Mouse (Mus musculus): ENCODE measurements around the gene Nckap1. TPM values are rescaled to one million over a fixed set of nuclear protein-coding genes. Genes with fewer than 3 reads are reported as not detected.
A peak's percentile ranks its signal among the peaks of the same experiment; 100 is the strongest.

The Nckap1 gene
- polyA plus RNA-seq, 1 experiment from 2014 or later, result 9.0 TPM

GRCm38 (mm10) chr2:80475831-80476230 lies 105.3 kb downstream of the Nckap1 start:
- H3K9me3 ChIP-seq (replicated peaks; ENCODE audit: control insufficient read depth, low read length), result no peaks in the 10 kb centered on the region
- H3K4me3 ChIP-seq (ENCODE audit: low read depth, low read length), result no peak overlapping the region
- no peaks in the 10 kb centered on the region for H3K27me3 ChIP-seq (ENCODE audit: control insufficient read depth, insufficient read depth, low read depth, low read length)
- no peak for ATAC-seq (ENCODE audit: low read depth)
- WGBS (ENCODE audit: insufficient replicate concordance), result 62% methylated on average over 1 of the region's 1 CpGs
- no peaks in the 10 kb centered on the region for H3K4me1 ChIP-seq (ENCODE audit: control insufficient read depth, low read depth, low read length)
- no peak overlapping the region for H3K9ac ChIP-seq (ENCODE audit: low read depth, low read length)
- no peak overlapping the region for H3K4me2 ChIP-seq (ENCODE audit: low read depth, low read length)
- no peaks in the 10 kb centered on the region for H3K36me3 ChIP-seq (ENCODE audit: control insufficient read depth, insufficient read depth)
- H3K27ac ChIP-seq (ENCODE audit: low read length), result no peak overlapping the region

GRCm38 (mm10) chr2:80474247-80474796 lies 106.9 kb downstream of the Nckap1 start:
- Histone ChIP-seq H3K9ac (ENCODE audit: low read depth, low read length) (no peak overlapping the region), H3K36me3 (ENCODE audit: control insufficient read depth, insufficient read depth) (no peaks in the 10 kb centered on the region), H3K4me3 (ENCODE audit: low read depth, low read length) (no peak overlapping the region), H3K27me3 (ENCODE audit: control insufficient read depth, insufficient read depth, low read depth, low read length) (no peaks in the 10 kb centered on the region), H3K4me1 (ENCODE audit: control insufficient read depth, low read depth, low read length) (no peaks in the 10 kb centered on the region), H3K27ac (ENCODE audit: low read length) (no peak overlapping the region), H3K4me2 (ENCODE audit: low read depth, low read length) (no peak overlapping the region), H3K9me3 (replicated peaks; ENCODE audit: control insufficient read depth, low read length) (no peaks in the 10 kb centered on the region)
- 43% methylated on average over 5 of the region's 5 CpGs for WGBS (ENCODE audit: insufficient replicate concordance)
- no peak for ATAC-seq (ENCODE audit: low read depth)

- Histone ChIP-seq H3K36me3 (ENCODE audit: control insufficient read depth, insufficient read depth) (no peaks in the 10 kb centered on the region), H3K4me3 (ENCODE audit: low read depth, low read length) (no peak overlapping the region), H3K27me3 (ENCODE audit: control insufficient read depth, insufficient read depth, low read depth, low read length) (no peaks in the 10 kb centered on the region), H3K4me1 (ENCODE audit: control insufficient read depth, low read depth, low read length) (no peaks in the 10 kb centered on the region), H3K9me3 (replicated peaks; ENCODE audit: control insufficient read depth, low read length) (no peaks in the 10 kb centered on the region), H3K27ac (ENCODE audit: low read length) (no peak overlapping the region), H3K4me2 (ENCODE audit: low read depth, low read length) (no peak overlapping the region), H3K9ac (ENCODE audit: low read depth, low read length) (no peak overlapping the region)
- 32% methylated on average over 16 of the region's 16 CpGs for WGBS (ENCODE audit: insufficient replicate concordance)
- ATAC-seq (ENCODE audit: low read depth), result no peak
These were observed 115.0 kb downstream of the Nckap1 start for GRCm38 (mm10) chr2:80465991-80466821.

GRCm38 (mm10) chr2:80461827-80462226 lies 119.4 kb downstream of the Nckap1 start:
- no peak overlapping the region for H3K4me2 ChIP-seq (ENCODE audit: low read depth, low read length)
- H3K27ac ChIP-seq (ENCODE audit: low read length), result no peak overlapping the region
- no peaks in the 10 kb centered on the region for H3K4me1 ChIP-seq (ENCODE audit: control insufficient read depth, low read depth, low read length)
- H3K9ac ChIP-seq (ENCODE audit: low read depth, low read length), result no peak overlapping the region
- WGBS (ENCODE audit: insufficient replicate concordance), result 41% methylated on average over 8 of the region's 8 CpGs
- no peak for ATAC-seq (ENCODE audit: low read depth)
- H3K4me3 ChIP-seq (ENCODE audit: low read depth, low read length), result no peak overlapping the region
- H3K36me3 ChIP-seq (ENCODE audit: control insufficient read depth, insufficient read depth), result no peaks in the 10 kb centered on the region
- no peaks in the 10 kb centered on the region for H3K27me3 ChIP-seq (ENCODE audit: control insufficient read depth, insufficient read depth, low read depth, low read length)
- no peaks in the 10 kb centered on the region for H3K9me3 ChIP-seq (replicated peaks; ENCODE audit: control insufficient read depth, low read length)

MicroRNAs within 50 kb of the gene (microRNA counts, 519-probe panel; counts per million panel counts)
- microRNA mmu-miR-684, result 2,396 counts per million, percentile 58 among the panel's probes with 10 or more counts

Small RNAs within 50 kb of the gene (microRNA-seq; reads per million reads assigned to microRNA genes)
- not detected for gene Mir684-1

Other genes starting within 250 kb of the Nckap1 start
- gene Frzb, start 133.8 kb downstream of the Nckap1 start, polyA plus RNA-seq (2015; fragmentation: Nextera tagmentation; extraction: Ambion mirVana), result 0.49 and 0.87 TPM in 2 replicates
- 4.2 and 4.3 TPM in 2 replicates for gene Dusp19, start 35.7 kb upstream of the Nckap1 start, polyA plus RNA-seq (2015; fragmentation: Nextera tagmentation; extraction: Ambion mirVana)
- 21.7 and 26.0 TPM in 2 replicates for gene Nup35, start 35.9 kb upstream of the Nckap1 start, polyA plus RNA-seq (2015; fragmentation: Nextera tagmentation; extraction: Ambion mirVana)